In the genomic region with DNA sequence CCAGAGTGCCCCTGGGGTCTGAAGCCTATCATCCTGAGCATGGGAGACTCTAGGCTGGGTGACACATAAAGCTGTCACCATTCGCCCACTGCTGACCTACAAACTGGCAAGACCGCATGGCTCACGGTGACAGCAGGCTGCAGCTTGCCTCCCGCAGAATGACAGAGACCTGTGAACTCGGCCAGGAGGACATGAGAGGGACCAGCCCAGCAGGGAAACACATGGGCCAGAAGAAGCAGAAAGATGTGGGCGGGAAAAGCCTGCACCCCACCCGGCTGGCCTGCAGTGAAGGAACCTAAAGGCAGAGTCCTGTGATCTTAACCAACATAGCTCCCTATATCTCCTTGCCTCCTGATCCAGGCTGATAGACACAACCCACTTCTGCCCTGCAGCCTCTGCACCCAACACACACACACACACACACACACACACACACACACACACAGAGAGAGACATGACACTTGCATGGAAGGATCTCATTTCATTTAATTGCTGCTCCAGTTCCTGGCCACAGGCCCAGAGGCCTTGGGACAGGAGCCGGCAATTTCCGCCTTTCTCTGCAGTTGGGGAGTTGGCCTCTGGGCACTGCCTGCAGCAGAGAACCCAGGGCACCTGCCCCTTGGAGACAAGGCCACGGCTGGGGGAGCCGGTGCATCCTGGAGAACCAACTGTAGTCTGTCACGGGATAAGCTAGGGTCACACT, we compare ENCODE assay signal across 7 mouse cellular contexts. TPM values are rescaled to one million over a fixed set of nuclear protein-coding genes. Genes with fewer than 3 reads are reported as not detected.
DNase-seq lines count a peak whose midpoint lies in the region; ATAC-seq and TF ChIP-seq lines count a peak whose summit lies in the region.

No protein-coding gene starts in this region.

- H3K36me3 ChIP-seq in forebrain, embryonic 15.5 days = no peaks in the 10 kb centered on the region
- peaks cover 4% of the 10 kb centered on the region for H3K36me3 ChIP-seq in hindbrain, embryonic 10.5 days
- peaks cover 6% of the 10 kb centered on the region; the same call in 1 of the 2 replicates for H3K36me3 ChIP-seq in limb, embryonic 12.5 days

- H3K9ac ChIP-seq in forebrain, embryonic 15.5 days (replicated peaks) = peak overlapping the region; percentile 28
- peak overlapping the region; percentile 38 for H3K9ac ChIP-seq in limb, embryonic 12.5 days (replicated peaks)

- H3K9me3 ChIP-seq in forebrain, embryonic 15.5 days = no peaks in the 10 kb centered on the region
- no peaks in the 10 kb centered on the region for H3K9me3 ChIP-seq in hindbrain, embryonic 10.5 days
- H3K9me3 ChIP-seq in limb, embryonic 12.5 days = no peaks in the 10 kb centered on the region

- peaks cover 75% of the 10 kb centered on the region for H3K4me1 ChIP-seq in forebrain, embryonic 15.5 days
- H3K4me1 ChIP-seq in hindbrain, embryonic 10.5 days (replicated peaks) = peaks cover 92% of the 10 kb centered on the region
- H3K4me1 ChIP-seq in limb, embryonic 12.5 days (replicated peaks) = peaks cover 94% of the 10 kb centered on the region
- H3K4me1 ChIP-seq in olfactory bulb, adult 2 months (ENCODE audit: control insufficient read depth, insufficient read depth, low read length) = peaks cover 77% of the 10 kb centered on the region

- no peak for TF ChIP-seq POLR2A in olfactory bulb, adult 2 months (IDR thresholded peaks at IDR 0.05; ENCODE audit: insufficient read depth, low read depth, low read length)

- no peaks in the 10 kb centered on the region for H3K27me3 ChIP-seq in forebrain, embryonic 15.5 days
- no peaks in the 10 kb centered on the region for H3K27me3 ChIP-seq in hindbrain, embryonic 10.5 days (ENCODE audit: insufficient read depth, poor library complexity, severe bottlenecking)
- H3K27me3 ChIP-seq in limb, embryonic 12.5 days = no peaks in the 10 kb centered on the region

- H3K4me3 ChIP-seq in forebrain, embryonic 15.5 days = no peak overlapping the region
- H3K4me3 ChIP-seq in hindbrain, embryonic 10.5 days = no peak overlapping the region
- H3K4me3 ChIP-seq in limb, embryonic 12.5 days (replicated peaks) = no peak overlapping the region
- no peak overlapping the region for H3K4me3 ChIP-seq in olfactory bulb, adult 2 months (ENCODE audit: insufficient read depth, low read depth, low read length)

- TF ChIP-seq CTCF in olfactory bulb, adult 2 months (IDR thresholded peaks at IDR 0.05; ENCODE audit: insufficient read depth, low read depth, low read length) = no peak

- DNase-seq in MN1 (ENCODE audit: low spot score) = peak; percentile 92
- peak; percentile 82 for DNase-seq in adrenal gland, postnatal 25 days
- no peak for DNase-seq in hindbrain, embryonic 10.5 days (ENCODE audit: low spot score)
- no peak for DNase-seq in frontal cortex, postnatal 36 days (ENCODE audit: low spot score in 2 of 2)

- WGBS in forebrain, embryonic 15.5 days = 25% methylated on average over 12 of the region's 12 CpGs
- WGBS in hindbrain, embryonic 10.5 days = 49% methylated on average over 12 of the region's 12 CpGs
- 24% methylated on average over 12 of the region's 12 CpGs for WGBS in limb, embryonic 12.5 days
- 16% methylated on average over 12 of the region's 12 CpGs for WGBS in olfactory bulb, adult 2 months

- H3K4me2 ChIP-seq in forebrain, embryonic 15.5 days (replicated peaks) = no peak overlapping the region
- H3K4me2 ChIP-seq in limb, embryonic 12.5 days = peak overlapping the region; percentile 30

- peak overlapping the region; percentile 81 for H3K27ac ChIP-seq in forebrain, embryonic 15.5 days (replicated peaks)
- H3K27ac ChIP-seq in hindbrain, embryonic 10.5 days = peak overlapping the region; percentile 67
- peak overlapping the region; percentile 85 for H3K27ac ChIP-seq in limb, embryonic 12.5 days
- peak overlapping the region; percentile 59 for H3K27ac ChIP-seq in olfactory bulb, adult 2 months (ENCODE audit: insufficient read depth, low read depth, low read length)

- ATAC-seq in forebrain, embryonic 15.5 days (replicated peaks) = peak; percentile 46; the same call in 1 of the 2 replicates
- no peak for ATAC-seq in limb, embryonic 12.5 days (ENCODE audit: insufficient number of reproducible peaks, insufficient read depth, low FRiP score, low TSS enrichment, low read depth)

RNA-seq across cellular contexts. Expression of a gene that starts 14.4 kb away (rescaled TPM):
- 316 and 358 TPM in 2 replicates for total RNA-seq in adrenal gland, postnatal 25 days (2021)
- 30.2 and 31.6 TPM in 2 replicates for polyA plus RNA-seq in forebrain, embryonic 15.5 days (2015; fragmentation: Nextera tagmentation; extraction: Ambion mirVana)
- polyA plus RNA-seq in hindbrain, embryonic 10.5 days (2016; fragmentation: Nextera tagmentation; extraction: Ambion mirVana) = 18.1 and 19.7 TPM in 2 replicates
- polyA plus RNA-seq in limb, embryonic 12.5 days (2016; fragmentation: Nextera tagmentation; extraction: Ambion mirVana) = 27.2 and 29.4 TPM in 2 replicates
- not detected in 2 replicates for polyA plus RNA-seq in olfactory bulb, adult 2 months (2012; ENCODE audit: insufficient read depth, insufficient read length, low replicate concordance, missing spikeins)

Comparison
In these comparisons a context has a peak if more than half of its experiments do, and no peak if none do; other contexts are left out.
1. DNase-seq: peak in MN1 (single experiment) and adrenal gland, postnatal 25 days (single experiment); none in hindbrain, embryonic 10.5 days (single experiment) and frontal cortex, postnatal 36 days (0 of 2).
2. Peak in every context shown above with its lines, with median percentiles within 50 percentile points of each other: H3K27ac ChIP-seq.